Mouse (Mus musculus) limb, embryonic 13.5 days (tissue): ENCODE measurements around the gene Olfr1047. TPM values are rescaled to one million over a fixed set of nuclear protein-coding genes. Genes with fewer than 3 reads are reported as not detected.
"Not testable (repeated sequence)": the region's sequence is repeated elsewhere in the genome, so short reads cannot be mapped to it uniquely, and the experiment has no call there.

Experiments used
- ATAC-seq: fragments of 200-750 bp; cut with Nextera tagmentation; 2 replicates; pipeline ENCODE4 v1.8.0; 2017; ENCODE audit warnings: low read depth, moderate number of reproducible peaks, moderate TSS enrichment; ENCODE audit not compliant: low FRiP score
- H3K27ac ChIP-seq: fragments of 300-500 bp; sonication (generic); 2 replicates; pipeline ENCODE4 v1.5.1; 2015; ENCODE audit warnings: inconsistent platforms, mild to moderate bottlenecking, moderate library complexity
- H3K27me3 ChIP-seq: fragments of 300-500 bp; sonication (generic); 2 replicates; pipeline ENCODE4 v1.6.1; 2015; ENCODE audit warnings: mild to moderate bottlenecking, inconsistent platforms
- H3K36me3 ChIP-seq: fragments of 300-500 bp; sonication (generic); 2 replicates; pipeline ENCODE4 v1.6.1; 2015; ENCODE audit warnings: inconsistent platforms, mild to moderate bottlenecking, moderate library complexity
- H3K4me1 ChIP-seq: fragments of 300-500 bp; sonication (generic); 2 replicates; pipeline ENCODE4 v1.6.1; 2015; ENCODE audit warnings: inconsistent platforms
- H3K4me2 ChIP-seq: fragments of 300-500 bp; sonication (generic); replicated peaks from 2 replicates; pipeline ENCODE4 v1.6.1; 2015; ENCODE audit warnings: inconsistent platforms, mild to moderate bottlenecking, moderate library complexity
- H3K4me3 ChIP-seq: fragments of 300-500 bp; sonication (generic); 2 replicates; pipeline ENCODE4 v1.5.1; 2015; ENCODE audit warnings: moderate library complexity, mild to moderate bottlenecking, inconsistent platforms
- H3K9ac ChIP-seq: fragments of 300-500 bp; sonication (generic); 2 replicates; pipeline ENCODE4 v1.6.1; 2015; ENCODE audit warnings: mild to moderate bottlenecking, inconsistent platforms
- H3K9me3 ChIP-seq: fragments of 300-500 bp; sonication (generic); 2 replicates; pipeline ENCODE4 v1.6.1; 2016; ENCODE audit warnings: inconsistent platforms
- WGBS: fragments of 180-500 bp; shearing (Covaris S2); methylation state at CpG from one replicate; pipeline ENCODE4 v1.1.7; 2015; 5-methylcytosine and 5-hydroxymethylcytosine counted together
- polyA plus RNA-seq: library from polyadenylated mRNA; unstranded; fragments of >200 nt; fragmentation: Nextera tagmentation; extraction: Ambion mirVana; gene quantifications from 2 replicates; pipeline ENCODE4 v1.2.1, GENCODE M21; 2015

Gene Olfr1047
- not detected in 2 replicates for polyA plus RNA-seq

DNA sequence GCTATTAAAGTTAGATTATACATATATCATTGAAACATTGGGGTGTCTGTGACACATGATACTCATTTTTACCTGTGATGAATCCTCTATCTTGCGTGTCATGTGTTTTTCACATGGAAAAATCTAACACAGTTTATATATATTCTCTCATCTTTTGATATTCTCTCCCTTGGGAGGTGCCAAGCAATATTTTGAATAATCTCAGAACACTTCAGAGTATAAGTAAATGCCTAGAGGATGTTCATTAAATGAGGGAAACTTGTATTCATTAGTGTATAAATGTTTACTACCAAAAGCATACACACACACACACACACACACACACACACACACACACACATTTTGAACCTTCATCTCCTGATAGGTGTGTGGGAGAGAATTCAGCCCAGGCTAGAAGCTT is at the start of gene Olfr1047:
Olfr1047 (minus strand) TSS at position 101 of the 400 bp plus-strand sequence.
- Histone ChIP-seq H3K9ac (no peak within 1 kb of the TSS), H3K4me3 (no peak within 1 kb of the TSS), H3K4me1 (no peaks in the 10 kb centered on the region), H3K4me2 (no peak within 1 kb of the TSS), H3K27me3 (no peaks in the 10 kb centered on the region), H3K27ac (no peak within 1 kb of the TSS), H3K36me3 (no peaks in the 10 kb centered on the region), H3K9me3 (no peaks in the 10 kb centered on the region)
- 77% methylated on average over 1 of the region's 1 CpGs for WGBS
- ATAC-seq = no peak

DNA sequence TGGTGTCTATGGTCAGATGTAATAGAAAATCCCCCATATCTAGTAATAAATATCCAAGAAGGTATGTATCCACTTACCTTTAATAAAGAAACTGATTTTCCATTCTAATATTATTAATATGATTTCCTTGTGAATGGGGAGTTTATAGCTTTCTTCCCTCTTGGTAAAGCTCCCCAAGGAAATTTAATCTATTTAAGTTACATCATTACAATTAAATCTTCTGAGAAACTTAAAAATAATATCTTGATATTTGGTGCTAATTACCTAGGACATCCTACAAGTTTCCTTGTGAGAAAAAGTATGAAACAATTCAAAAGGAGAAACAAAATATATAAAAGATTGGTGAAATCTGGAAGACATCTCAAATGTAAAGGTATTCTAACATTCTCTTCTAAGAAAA is 47.8 kb upstream of the Olfr1047 start, which contains the start of gene Olfr1051:
Olfr1051 (minus strand) TSS at position 101 of the 400 bp plus-strand sequence.
- not testable (repeated sequence) for H3K27ac ChIP-seq, ATAC-seq, H3K36me3 ChIP-seq, H3K9me3 ChIP-seq, H3K4me3 ChIP-seq, H3K9ac ChIP-seq, H3K4me2 ChIP-seq, H3K4me1 ChIP-seq, H3K27me3 ChIP-seq

- not testable (repeated sequence) for H3K4me1 ChIP-seq, H3K9ac ChIP-seq, H3K4me3 ChIP-seq, H3K27me3 ChIP-seq, ATAC-seq, H3K36me3 ChIP-seq, H3K9me3 ChIP-seq, H3K4me2 ChIP-seq, H3K27ac ChIP-seq
Observed at GRCm38 (mm10) chr2:86258228-86258627, 27.0 kb upstream of the Olfr1047 start, which contains the start of gene Olfr1049. TSS of gene Olfr1049 (minus strand) at chr2:86258328.

GRCm38 (mm10) chr2:86240189-86240588 is 9.0 kb upstream of the Olfr1047 start, which contains the start of gene Olfr1048:
TSS of gene Olfr1048 (minus strand) at chr2:86240289.
- Histone ChIP-seq H3K4me2 (no peak within 1 kb of the TSS), H3K4me1 (no peaks in the 10 kb centered on the region), H3K9ac (no peak within 1 kb of the TSS), H3K27ac (no peak within 1 kb of the TSS), H3K9me3 (no peaks in the 10 kb centered on the region), H3K27me3 (no peaks in the 10 kb centered on the region), H3K4me3 (no peak within 1 kb of the TSS), H3K36me3 (no peaks in the 10 kb centered on the region)
- ATAC-seq = no peak

GRCm38 (mm10) chr2:86219214-86219613 is 12.0 kb downstream of the Olfr1047 start, which contains the start of gene Olfr1046:
TSS of gene Olfr1046 (minus strand) at chr2:86219314.
- H3K36me3 ChIP-seq = no peaks in the 10 kb centered on the region
- H3K9me3 ChIP-seq = no peaks in the 10 kb centered on the region
- 64% methylated on average over 2 of the region's 2 CpGs for WGBS
- H3K27me3 ChIP-seq = no peaks in the 10 kb centered on the region
- H3K4me1 ChIP-seq = no peaks in the 10 kb centered on the region
- no peak within 1 kb of the TSS for H3K4me2 ChIP-seq
- no peak for ATAC-seq
- no peak within 1 kb of the TSS for H3K4me3 ChIP-seq
- no peak within 1 kb of the TSS for H3K27ac ChIP-seq
- H3K9ac ChIP-seq = no peak within 1 kb of the TSS

- H3K4me3 ChIP-seq = no peak within 1 kb of the TSS
- no peaks in the 10 kb centered on the region for H3K27me3 ChIP-seq
- H3K27ac ChIP-seq = no peak within 1 kb of the TSS
- H3K4me2 ChIP-seq = no peak within 1 kb of the TSS
- H3K36me3 ChIP-seq = no peaks in the 10 kb centered on the region
- H3K4me1 ChIP-seq = no peaks in the 10 kb centered on the region
- no peak within 1 kb of the TSS for H3K9ac ChIP-seq
- H3K9me3 ChIP-seq = no peaks in the 10 kb centered on the region
- no peak for ATAC-seq
Observed at GRCm38 (mm10) chr2:86202909-86203308, 28.3 kb downstream of the Olfr1047 start, which contains the start of gene Olfr1045. TSS of gene Olfr1045 (minus strand) at chr2:86203009.

DNA sequence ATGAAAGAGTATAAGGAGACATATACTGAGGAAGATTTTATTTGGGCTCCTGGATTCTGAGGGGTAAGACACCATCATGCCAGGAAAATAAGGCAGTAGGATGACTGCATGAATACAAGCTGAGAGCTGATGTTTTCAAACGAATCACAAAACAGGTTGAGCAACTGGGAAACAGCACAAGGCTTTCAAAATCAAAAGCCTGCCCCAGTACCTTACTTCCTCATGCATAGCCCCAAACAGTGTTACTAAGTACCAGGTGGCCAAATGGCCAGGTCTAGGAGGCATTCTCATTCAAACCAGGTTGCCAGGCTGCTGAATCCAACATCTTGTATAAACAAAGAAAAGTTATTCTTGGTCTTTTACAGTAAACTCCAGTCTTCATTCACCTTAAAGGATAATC is 35.3 kb downstream of the Olfr1047 start:
- no peak for ATAC-seq
- H3K4me1 ChIP-seq = no peaks in the 10 kb centered on the region

DNA sequence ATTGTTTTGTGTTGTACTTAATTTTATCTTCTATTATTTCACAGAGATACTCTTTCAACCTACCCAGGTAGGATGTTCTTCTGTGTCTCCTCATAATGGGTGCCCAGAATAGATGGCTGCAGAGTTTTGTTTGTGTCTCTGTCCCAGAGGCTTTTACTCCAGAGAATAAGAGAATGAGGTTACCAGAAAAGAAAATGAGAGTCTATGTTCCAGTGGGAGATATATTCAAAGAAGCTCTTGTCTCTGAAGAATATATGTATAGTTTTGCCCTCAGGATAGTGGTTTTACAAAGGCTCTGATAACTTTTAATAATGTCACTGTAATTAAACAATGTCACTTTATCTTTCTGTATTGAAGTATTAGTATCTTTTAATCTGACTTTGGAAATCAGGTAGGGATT is 45.6 kb downstream of the Olfr1047 start, which contains the start of gene Olfr52:
Olfr52 (minus strand) TSS at position 101 of the 400 bp plus-strand sequence.
- Histone ChIP-seq H3K9me3 (no peaks in the 10 kb centered on the region), H3K27ac (no peak within 1 kb of the TSS), H3K4me1 (no peaks in the 10 kb centered on the region), H3K4me2 (no peak within 1 kb of the TSS), H3K36me3 (no peaks in the 10 kb centered on the region), H3K9ac (no peak within 1 kb of the TSS), H3K4me3 (no peak within 1 kb of the TSS), H3K27me3 (no peaks in the 10 kb centered on the region)
- ATAC-seq = no peak

More for the DNA sequence above, 35.3 kb downstream of the Olfr1047 start:
- Histone ChIP-seq H3K9ac (no peak overlapping the region), H3K27ac (no peak overlapping the region), H3K9me3 (no peaks in the 10 kb centered on the region), H3K4me2 (no peak overlapping the region), H3K27me3 (no peaks in the 10 kb centered on the region), H3K36me3 (no peaks in the 10 kb centered on the region), H3K4me3 (no peak overlapping the region)
- WGBS = 47% methylated on average over 1 of the region's 1 CpGs

DNA sequence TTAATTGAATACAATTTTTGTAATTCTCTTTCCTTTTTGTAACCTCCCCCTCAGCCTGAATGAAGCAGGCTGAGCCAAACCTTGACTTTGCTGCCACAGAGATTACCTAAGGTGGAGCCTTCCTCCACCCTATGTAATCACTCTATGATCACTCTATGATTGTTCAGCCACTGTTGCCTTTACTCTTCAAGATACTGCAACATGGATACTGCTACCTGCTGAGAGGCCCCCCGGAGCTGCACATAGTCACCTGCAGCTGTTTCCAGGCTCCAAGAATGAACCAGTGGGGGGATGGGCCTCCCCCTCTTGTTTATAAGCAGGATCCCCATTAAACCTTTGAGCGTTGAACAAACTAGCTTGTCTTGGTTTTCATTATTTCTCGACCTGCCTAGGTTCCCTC is 51.3 kb downstream of the Olfr1047 start:
- Histone ChIP-seq H3K9ac (no peak overlapping the region), H3K4me2 (no peak overlapping the region), H3K9me3 (no peaks in the 10 kb centered on the region), H3K36me3 (no peaks in the 10 kb centered on the region), H3K4me1 (no peaks in the 10 kb centered on the region), H3K27me3 (no peaks in the 10 kb centered on the region), H3K4me3 (no peak overlapping the region), H3K27ac (no peak overlapping the region)
- no peak for ATAC-seq
- whole genome bisulfite sequencing = 66% methylated on average over 3 of the region's 3 CpGs

GRCm38 (mm10) chr2:86177720-86178119 is 53.5 kb downstream of the Olfr1047 start, which contains the start of gene Olfr1044:
TSS of gene Olfr1044 (minus strand) at chr2:86177820.
- Histone ChIP-seq H3K9me3 (no peaks in the 10 kb centered on the region), H3K4me3 (no peak within 1 kb of the TSS), H3K27me3 (no peaks in the 10 kb centered on the region), H3K9ac (no peak within 1 kb of the TSS), H3K36me3 (no peaks in the 10 kb centered on the region), H3K4me1 (no peaks in the 10 kb centered on the region), H3K27ac (no peak within 1 kb of the TSS), H3K4me2 (no peak within 1 kb of the TSS)
- ATAC-seq = no peak

Other genes with a start within 250 kb of the Olfr1047 start
- not detected in 2 replicates for gene Olfr1031, start 241.1 kb downstream of the Olfr1047 start, polyA plus RNA-seq
- gene Olfr1032, start 225.9 kb downstream of the Olfr1047 start, polyA plus RNA-seq = not detected in 2 replicates
- gene Olfr1033, start 210.8 kb downstream of the Olfr1047 start, polyA plus RNA-seq = 0.33 and 0.90 TPM in 2 replicates
- gene Olfr1034, start 185.5 kb downstream of the Olfr1047 start, polyA plus RNA-seq = not detected in 2 replicates
- not detected in 2 replicates for gene Olfr1036, start 157.4 kb downstream of the Olfr1047 start, polyA plus RNA-seq
- gene Olfr1037, start 144.0 kb downstream of the Olfr1047 start, polyA plus RNA-seq = not detected in 2 replicates
- gene Olfr1039, start 95.5 kb downstream of the Olfr1047 start, polyA plus RNA-seq = not detected in 2 replicates
- not detected in 2 replicates for gene Olfr1040, start 84.7 kb downstream of the Olfr1047 start, polyA plus RNA-seq
- gene Olfr1042, start 69.6 kb downstream of the Olfr1047 start, polyA plus RNA-seq = not detected in 2 replicates
- not detected in 2 replicates for gene Olfr1043, start 63.9 kb downstream of the Olfr1047 start, polyA plus RNA-seq
- gene Olfr1044, start 53.6 kb downstream of the Olfr1047 start, polyA plus RNA-seq = not detected in 2 replicates
- not detected in 2 replicates for gene Olfr52, start 45.7 kb downstream of the Olfr1047 start, polyA plus RNA-seq
- gene Olfr1045, start 28.4 kb downstream of the Olfr1047 start, polyA plus RNA-seq = not detected in 2 replicates
- not detected in 2 replicates for gene Olfr1046, start 12.1 kb downstream of the Olfr1047 start, polyA plus RNA-seq
- gene Olfr1048, start 8.9 kb upstream of the Olfr1047 start, polyA plus RNA-seq = not detected in 2 replicates
- gene Olfr1049, start 26.9 kb upstream of the Olfr1047 start, polyA plus RNA-seq = not detected in 2 replicates
- gene Olfr1051, start 47.7 kb upstream of the Olfr1047 start, polyA plus RNA-seq = not detected in 2 replicates
- not detected in 2 replicates for gene Olfr1052, start 61.1 kb upstream of the Olfr1047 start, polyA plus RNA-seq
- gene Olfr1053, start 83.9 kb upstream of the Olfr1047 start, polyA plus RNA-seq = not detected in 2 replicates
- not detected in 2 replicates for gene Olfr1054, start 104.0 kb upstream of the Olfr1047 start, polyA plus RNA-seq
- gene Olfr1055, start 118.9 kb upstream of the Olfr1047 start, polyA plus RNA-seq = not detected in 2 replicates
- not detected in 2 replicates for gene Olfr1056, start 131.1 kb upstream of the Olfr1047 start, polyA plus RNA-seq
- gene Olfr1057, start 147.0 kb upstream of the Olfr1047 start, polyA plus RNA-seq = not detected in 2 replicates
- gene Olfr1058, start 157.2 kb upstream of the Olfr1047 start, polyA plus RNA-seq = not detected in 2 replicates
- not detected in 2 replicates for gene Olfr1061, start 182.6 kb upstream of the Olfr1047 start, polyA plus RNA-seq
- not detected in 2 replicates for gene Olfr1062, start 195.3 kb upstream of the Olfr1047 start, polyA plus RNA-seq
- not detected in 2 replicates for gene Olfr1065, start 219.2 kb upstream of the Olfr1047 start, polyA plus RNA-seq
- gene Olfr1066, start 224.9 kb upstream of the Olfr1047 start, polyA plus RNA-seq = not detected in 2 replicates